Mouse (Mus musculus) myocyte (in vitro differentiated cells): Measurements from ENCODE around the gene Rassf2.

ENCODE experiments used
- CEBPB ChIP-seq: IDR thresholded peaks from 2 replicates; pipeline ENCODE4 v1.6.1; 2011; ENCODE audit warnings: mild to moderate bottlenecking, moderate library complexity; ENCODE audit not compliant: poor library complexity, insufficient read depth, severe bottlenecking
- E2F4 ChIP-seq: IDR thresholded peaks from one replicate; pipeline ENCODE4 v1.6.1; 2011; ENCODE audit warnings: mild to moderate bottlenecking, control low read depth, moderate library complexity; ENCODE audit not compliant: insufficient read depth
- MAX ChIP-seq: IDR thresholded peaks from one replicate; pipeline ENCODE4 v1.6.1; 2011; ENCODE audit warnings: low read depth, mild to moderate bottlenecking, control low read depth
- MYOD1 ChIP-seq, 3 experiments: IDR thresholded peaks; one replicate each; pipeline ENCODE4 v1.6.1; 2011; ENCODE audit warnings: control low read depth in 2 of 3, low read depth in 2 of 3, mild to moderate bottlenecking in 2 of 3, moderate library complexity in 1 of 3; ENCODE audit not compliant: insufficient read length in 2 of 3, control insufficient read depth in 1 of 3
- MYOG ChIP-seq, 3 experiments: IDR thresholded peaks; one replicate each; pipeline ENCODE4 v1.6.1; 2011; ENCODE audit warnings: control low read depth in 2 of 3, low read depth in 2 of 3, mild to moderate bottlenecking in 2 of 3; ENCODE audit not compliant: insufficient read length in 2 of 3, control insufficient read depth in 1 of 3, insufficient read depth in 1 of 3
- POLR2A ChIP-seq: IDR thresholded peaks from one replicate; pipeline ENCODE4 v1.6.1; 2011; ENCODE audit warnings: low read depth, mild to moderate bottlenecking, control low read depth, moderate library complexity; ENCODE audit not compliant: insufficient read length
- POLR2AphosphoS2 ChIP-seq: IDR thresholded peaks from one replicate; pipeline ENCODE4 v1.6.1; 2011; ENCODE audit warnings: low read depth, control low read depth; ENCODE audit not compliant: insufficient read length
- REST ChIP-seq: IDR thresholded peaks from one replicate; pipeline ENCODE4 v1.6.1; 2011; ENCODE audit warnings: mild to moderate bottlenecking, control low read depth, moderate library complexity; ENCODE audit not compliant: insufficient read depth, insufficient read length
- SRF ChIP-seq: IDR thresholded peaks from one replicate; pipeline ENCODE4 v1.6.1; 2011; ENCODE audit warnings: low read depth; ENCODE audit not compliant: control insufficient read depth, insufficient read length
- TCF12 ChIP-seq: IDR thresholded peaks from one replicate; pipeline ENCODE4 v1.6.1; 2011; ENCODE audit warnings: mild to moderate bottlenecking, control low read depth; ENCODE audit not compliant: poor library complexity, insufficient read depth, severe bottlenecking
- TCF3 ChIP-seq: IDR thresholded peaks from one replicate; pipeline ENCODE4 v1.6.1; 2011; ENCODE audit warnings: low read depth, control low read depth; ENCODE audit not compliant: insufficient read length
- USF1 ChIP-seq: IDR thresholded peaks from one replicate; pipeline ENCODE4 v1.6.1; 2011; ENCODE audit warnings: low read depth, mild to moderate bottlenecking, control low read depth, moderate library complexity

DNA sequence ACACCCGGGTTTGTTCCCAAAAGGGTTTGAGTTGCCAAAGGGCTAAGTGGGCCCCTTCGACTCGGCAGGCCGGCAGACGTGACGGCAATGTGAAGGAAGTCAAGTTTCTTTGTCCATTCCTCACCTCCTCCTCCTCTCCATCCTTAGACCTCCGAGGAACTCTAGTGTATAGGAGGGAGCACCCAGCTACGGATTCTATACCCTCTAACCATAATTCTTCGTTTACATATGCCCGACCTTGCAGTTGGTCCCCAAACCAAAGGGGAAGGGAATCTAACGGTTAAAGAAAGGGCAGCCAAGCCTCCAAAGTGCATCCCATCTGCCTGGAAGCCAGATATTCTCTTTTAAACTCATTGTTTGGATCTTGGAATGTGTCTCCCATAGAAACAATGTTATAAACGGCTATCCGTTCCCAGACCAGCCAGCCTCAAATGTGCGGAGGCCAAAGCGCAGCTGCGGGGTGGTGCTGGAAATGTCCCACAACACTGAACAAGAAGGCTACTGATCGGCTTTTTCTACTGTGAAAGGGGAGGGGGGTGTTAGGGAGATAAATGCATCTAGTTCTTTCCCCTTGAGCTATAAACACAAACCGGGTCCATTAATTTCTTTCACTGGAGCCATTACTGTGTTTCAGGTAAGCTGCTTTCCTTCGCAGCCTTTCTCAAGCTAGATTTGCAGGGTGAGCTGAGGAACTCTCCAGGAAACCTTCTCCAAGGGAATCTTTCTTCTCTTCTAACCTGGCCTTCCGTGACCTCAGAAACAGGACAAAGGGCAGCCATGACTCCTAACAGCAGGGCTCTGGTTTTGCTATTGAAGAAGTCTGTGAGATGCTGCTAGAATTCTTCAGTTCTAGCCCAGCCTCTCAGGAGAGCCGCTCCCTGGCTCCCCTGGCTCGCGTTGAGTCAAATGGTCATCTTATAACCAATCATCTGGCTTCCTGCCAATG lies 633 bp upstream of the Rassf2 start:
- TF ChIP-seq POLR2A (no peak), USF1 (no peak), E2F4 (no peak), TCF3 (no peak), TCF12 (no peak), MYOD1 (IDR thresholded peaks at IDR 0.05; ENCODE audit: control insufficient read depth in 1 of 3, insufficient read length in 2 of 3, low read depth in 2 of 3) (no peak), MAX (no peak), MYOG (IDR thresholded peaks at IDR 0.05; ENCODE audit: control insufficient read depth in 1 of 3, insufficient read depth in 1 of 3, insufficient read length in 2 of 3, low read depth in 2 of 3) (no peak), SRF (no peak), CEBPB (no peak), POLR2AphosphoS2 (no peak), REST (no peak)
